Mouse (Mus musculus) hindlimb bud, embryonic 11.5 days (tissue): Measurements from ENCODE around the gene Vmn1r3.
"Not testable (repeated sequence)": the region's sequence is repeated elsewhere in the genome, so short reads cannot be mapped to it uniquely, and the experiment has no call there.

Source experiments
- DNase-seq: peaks from one replicate; pipeline ENCODE4 v3.0.0-alpha.2; 2012; ENCODE audit warnings: low read depth, low spot score; ENCODE audit errors: extremely low spot score

The Vmn1r3 gene

GRCm38 (mm10) chr4:3147926-3148325, 37.2 kb downstream of the Vmn1r3 start:
- not testable (repeated sequence) for DNase-seq
